Mouse (Mus musculus) CD4-positive helper T cell, adult 2 months (primary cell): Measurements from ENCODE around the gene Midn.

ENCODE experiments used
- DNase-seq: peaks from one replicate; pipeline ENCODE4 v3.0.0-alpha.2; 2012; ENCODE audit warnings: low read depth, missing footprints, low spot score

Midn gene

DNA sequence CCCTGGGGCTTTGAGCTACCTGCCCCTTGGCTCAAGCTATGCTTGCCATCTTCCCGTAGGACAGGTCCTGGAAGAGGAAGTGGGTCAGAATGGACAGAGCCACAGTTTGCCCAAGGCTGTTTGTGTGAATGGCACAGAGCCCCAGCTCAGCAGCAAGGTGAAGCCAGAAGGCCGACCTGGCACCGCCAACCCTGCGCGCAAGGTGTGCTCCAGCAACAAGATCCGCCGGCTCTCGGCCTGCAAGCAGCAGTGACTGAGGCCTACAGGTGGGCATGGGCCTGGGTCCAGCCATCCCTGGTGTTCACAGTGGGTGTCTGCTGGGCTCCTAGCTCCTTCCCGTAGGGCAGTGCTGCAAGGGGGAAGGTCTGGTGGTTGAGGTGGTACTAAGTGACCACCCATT is 18.2 kb upstream of the Midn start:
- DNase-seq, result no peak

DNA sequence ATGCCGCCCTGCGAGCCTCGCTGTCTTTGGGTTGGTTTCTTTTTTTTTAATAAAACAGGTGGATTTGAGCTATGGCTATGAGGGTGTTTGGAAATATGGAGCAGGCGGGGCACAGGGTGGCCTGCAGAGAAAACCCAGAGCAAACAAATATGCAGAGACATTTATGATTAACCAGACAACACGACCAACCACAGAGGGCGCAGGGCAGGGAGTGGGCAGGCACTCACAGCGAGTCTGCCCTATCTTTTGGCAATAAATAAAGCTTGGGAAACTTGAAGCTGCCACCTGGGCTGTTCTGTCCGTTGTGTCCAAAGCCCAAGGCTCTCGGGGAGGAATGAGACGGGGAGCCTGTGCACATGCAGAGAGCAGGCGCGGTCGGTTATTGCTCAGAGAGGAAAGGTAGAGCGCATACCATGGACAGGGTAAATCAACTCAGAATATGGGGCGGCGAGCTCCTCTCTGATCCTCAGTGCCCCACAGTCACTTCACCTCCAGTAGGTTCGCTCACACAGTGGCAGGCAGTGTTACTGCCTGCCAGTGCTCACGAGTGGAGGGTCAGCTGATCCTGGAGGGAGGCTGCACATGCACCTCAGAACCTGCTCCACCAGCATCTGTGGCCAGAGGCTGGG is 17.6 kb upstream of the Midn start:
- DNase-seq, result no peak

DNA sequence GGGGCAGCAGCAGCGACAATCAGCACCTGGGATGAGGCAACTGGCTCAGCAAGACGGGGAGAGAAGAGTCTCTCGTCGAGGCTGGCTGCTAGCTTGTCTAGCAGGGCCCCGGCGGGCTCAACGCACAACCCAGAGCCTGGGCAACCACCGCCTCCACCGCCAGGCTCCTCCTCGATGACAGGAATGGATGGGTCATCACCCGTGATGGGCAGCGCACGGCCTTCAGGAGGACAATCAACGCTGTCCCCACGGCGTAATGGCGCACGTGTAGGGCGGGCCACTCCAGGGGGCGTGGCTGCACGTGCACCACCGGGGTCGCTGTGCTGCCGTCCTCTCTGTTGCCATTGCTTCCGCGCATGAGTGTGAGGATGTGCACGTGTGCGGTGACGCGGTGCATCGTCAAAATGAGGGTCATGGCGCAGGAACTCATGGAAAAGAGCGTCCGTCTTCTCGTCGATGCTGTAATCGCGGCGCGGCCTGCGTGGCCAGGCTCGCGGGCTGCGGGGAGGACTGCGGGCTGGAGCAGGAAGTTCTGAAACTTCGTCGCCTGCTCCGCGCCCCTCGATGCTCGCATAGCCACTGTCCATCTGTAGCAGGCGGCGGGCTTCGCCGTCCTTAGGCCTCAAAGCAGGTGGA is 16.6 kb upstream of the Midn start:
- DNase-seq, result no peak

DNA sequence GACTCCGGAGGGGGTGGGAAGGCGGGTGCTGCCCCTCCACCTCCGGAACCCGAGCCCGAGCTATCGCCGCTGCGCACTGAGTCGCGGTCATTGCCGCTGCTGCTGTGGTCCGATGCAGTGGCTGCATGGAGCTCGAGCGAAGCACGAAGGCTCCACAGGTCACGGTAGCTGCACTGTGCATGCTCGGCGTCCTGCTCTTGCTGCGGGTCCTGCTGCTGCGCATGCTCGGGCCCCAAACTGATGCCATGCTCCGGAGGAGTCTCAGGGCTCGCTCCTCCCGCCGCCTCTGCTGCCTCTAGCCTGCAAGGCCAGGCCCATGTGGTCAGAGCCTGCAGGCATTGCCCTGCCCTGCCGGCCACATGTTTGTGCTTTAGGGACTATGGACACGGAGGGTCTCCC is 16.1 kb upstream of the Midn start:
- no peak for DNase-seq

DNA sequence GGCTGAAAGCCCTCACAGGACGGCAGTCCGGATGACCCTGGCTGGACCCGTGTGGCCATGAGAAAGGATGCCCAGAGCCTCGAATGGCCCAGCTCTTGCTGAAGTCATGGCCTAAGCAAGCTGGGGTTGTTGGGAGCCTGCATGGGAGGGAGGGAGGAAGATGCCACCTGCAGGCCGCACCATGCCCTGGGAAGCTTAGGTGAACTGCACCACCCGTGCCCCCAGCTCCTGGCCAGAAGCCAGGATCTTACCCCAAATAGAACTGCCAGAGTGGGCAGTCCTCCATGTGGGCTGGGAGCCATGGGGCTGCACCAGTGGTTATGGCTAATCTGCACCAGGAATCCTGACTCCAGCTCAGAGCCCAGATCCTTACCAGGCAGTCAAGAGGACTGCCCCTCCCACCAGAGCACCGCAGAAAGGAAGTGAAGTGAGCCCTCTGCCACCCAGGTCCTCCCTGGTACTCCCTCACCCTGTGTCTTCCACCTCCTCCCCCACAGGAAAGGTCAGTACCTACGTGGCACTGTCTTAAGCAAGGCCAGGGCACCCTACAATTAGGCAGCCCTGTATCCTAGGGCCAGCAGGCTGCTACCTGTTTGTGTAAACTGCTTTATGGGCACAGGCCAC is 14.7 kb upstream of the Midn start:
- DNase-seq, result no peak

DNA sequence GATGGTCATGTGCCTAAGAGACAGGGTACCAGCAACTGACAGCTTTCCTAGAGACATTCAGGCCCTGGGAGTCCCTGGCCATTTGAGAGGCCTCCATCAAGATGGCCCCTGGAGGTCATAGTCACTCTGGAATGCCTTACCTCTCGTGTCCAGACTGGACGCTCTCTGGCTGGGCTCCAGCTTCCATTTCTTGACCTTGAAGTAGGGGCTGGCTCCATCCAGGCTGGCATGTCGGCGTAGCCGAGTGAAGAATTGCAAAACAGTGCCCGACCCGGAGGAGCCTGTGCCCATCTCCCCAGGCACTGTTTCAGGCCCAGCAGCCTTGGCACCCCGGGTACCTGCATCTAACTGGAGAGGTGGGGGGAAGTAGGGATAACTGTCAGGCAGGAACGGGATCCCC is 13.7 kb upstream of the Midn start:
- no peak for DNase-seq

DNA sequence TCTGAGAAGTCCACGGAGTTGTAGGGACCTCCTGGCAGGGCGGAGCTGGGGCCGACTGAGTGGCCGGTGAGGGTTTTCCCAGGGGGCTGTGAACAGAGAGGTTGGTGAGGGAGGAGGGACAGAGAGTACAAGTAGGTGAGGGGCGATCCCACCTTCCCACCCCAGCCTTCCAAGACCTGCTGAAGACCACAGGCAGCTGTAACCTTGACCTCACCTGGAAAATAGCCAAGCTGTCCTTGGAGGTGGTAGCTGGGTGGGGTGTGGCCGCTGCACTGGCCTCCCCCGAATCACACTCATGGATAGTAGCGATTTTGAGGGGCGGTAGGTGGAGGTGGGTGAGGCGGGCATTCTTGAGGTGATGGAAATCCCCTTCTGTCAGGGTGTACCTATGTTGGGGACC is 12.9 kb upstream of the Midn start:
- DNase-seq, result no peak

DNA sequence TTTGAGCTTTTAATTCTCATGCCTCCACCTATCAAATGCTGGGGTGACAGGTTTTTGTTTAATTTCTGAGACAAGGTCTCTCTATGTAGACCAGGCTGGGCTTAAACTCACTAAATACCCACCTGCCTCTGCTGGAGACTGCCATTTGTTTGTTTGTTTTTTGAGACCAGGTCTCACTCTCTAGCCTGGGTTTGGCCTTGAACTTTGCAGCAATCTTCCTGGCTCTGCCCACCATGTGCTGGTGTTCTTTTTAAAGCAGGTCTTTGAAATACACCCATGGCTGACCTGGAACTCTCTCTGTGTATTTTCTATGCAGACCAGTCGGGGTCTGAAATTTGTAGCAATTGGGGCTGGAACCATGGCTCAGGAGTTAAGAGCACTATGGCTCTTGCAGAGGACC is 12.4 kb upstream of the Midn start:
- DNase-seq, result no peak

DNA sequence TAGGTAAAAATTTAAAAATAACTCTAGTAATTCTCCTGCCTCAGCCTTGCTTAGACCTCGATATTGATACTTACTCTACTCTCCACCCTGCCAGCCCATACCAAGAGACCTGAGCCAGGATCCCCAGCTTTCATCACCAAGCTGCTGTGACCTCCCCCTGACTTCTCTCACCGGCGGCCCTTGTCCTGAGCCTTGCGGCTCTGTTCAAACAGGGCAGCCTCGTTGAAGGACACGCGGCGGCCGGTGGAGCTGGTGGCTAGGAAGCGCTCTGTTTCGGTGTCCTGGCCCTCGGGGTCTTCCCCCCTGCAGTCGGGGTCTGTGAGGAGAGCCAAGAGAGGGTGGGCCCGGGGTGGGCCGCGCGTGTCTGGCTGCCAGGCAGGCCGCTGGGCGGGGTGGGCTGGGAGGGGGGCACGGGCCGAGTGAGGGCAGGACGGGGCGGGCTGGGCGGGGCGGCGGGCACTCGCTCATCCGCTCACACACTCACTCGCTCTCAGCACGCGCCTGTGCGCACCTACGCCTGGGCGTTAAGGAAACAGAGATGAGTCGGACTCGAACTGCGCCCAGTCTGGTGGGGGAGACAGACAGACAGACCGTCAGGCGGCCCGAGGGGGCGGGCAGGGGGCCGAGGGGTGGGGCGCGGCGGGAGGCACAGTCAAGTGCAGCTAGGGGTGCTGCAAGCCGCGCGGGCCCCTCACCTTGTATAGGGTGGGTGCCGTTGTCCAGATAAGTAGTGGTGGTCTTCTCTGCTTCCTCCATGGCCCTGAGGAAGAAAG is 11.7 kb upstream of the Midn start:
- DNase-seq, result no peak

DNA sequence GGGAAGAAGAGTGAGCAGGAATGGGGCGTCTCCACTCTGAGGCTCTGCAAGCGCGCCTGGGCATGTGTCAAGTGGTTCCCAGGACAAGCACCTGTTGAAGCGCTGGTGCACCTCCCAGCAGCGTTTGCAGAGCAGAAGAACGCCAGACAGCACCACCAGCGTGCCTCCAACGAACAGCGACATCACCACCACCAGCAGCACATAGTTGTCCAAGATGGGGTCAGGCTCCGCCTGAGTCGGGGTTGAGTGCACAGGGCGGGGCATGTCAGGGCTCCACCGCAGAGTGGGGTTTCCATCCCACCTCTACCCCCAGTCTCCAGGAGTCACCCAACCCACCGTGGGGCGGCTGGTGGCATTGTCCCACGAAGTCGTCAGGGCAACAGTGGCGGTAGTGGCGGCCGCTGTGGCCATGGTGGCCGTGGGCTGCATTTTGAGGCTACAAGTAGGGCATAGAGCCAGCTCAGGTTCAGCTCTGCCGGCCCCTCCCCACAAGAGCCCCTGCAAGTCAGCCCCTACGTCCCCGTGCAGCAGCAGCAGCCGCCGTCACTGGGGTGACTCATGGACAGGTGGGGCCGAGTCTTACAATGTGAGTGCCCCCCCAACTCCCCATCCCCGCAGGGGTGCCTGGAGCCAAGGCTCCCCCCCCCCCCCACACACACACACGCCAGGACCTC is 11.0 kb upstream of the Midn start:
- peak; percentile 74 for DNase-seq

DNA sequence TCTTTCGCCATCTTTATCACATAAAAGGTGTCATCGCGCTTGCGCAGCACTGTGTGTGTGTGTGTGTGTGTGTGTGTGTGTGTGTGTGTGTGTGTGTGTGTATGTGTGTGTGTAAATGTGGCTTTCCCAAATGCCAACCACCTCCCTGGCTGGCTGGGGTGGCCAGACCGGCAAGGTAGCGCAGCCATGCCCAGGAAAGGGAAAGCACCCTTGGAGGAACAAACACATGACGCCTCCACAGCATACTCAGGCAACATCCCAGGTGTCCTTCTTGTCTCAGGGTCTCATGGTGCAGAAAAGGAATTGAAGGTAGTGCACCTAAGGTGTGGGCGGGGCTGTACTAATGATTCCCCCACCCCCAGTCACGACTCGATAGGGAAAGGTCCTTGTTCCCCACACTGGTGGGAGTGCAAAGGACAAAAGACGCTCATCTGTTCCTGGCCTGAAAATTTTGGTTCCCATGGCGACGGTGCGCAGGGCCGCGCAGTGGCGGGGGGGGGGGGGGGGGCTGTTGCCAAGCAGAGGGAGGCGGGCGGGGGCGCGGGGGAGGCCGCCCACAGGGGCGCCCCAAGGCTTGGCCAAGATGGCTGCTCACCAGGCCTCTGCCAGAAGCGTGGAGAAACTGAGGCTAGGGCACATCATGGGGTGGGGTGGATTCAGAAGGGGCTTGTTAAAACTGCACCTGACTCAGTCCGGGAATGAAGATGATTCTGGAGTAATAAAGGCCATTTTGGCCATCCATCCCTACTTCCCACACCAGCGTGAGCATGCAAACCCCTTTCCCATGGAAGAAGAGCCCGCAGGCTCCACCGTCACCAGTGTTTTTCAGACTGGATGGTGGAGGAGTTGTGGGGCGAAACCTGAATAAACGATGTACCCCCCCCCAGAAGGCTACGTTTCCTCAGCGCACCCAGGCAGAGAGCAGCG is 10.2 kb upstream of the Midn start:
- peak; percentile 77 for DNase-seq

DNA sequence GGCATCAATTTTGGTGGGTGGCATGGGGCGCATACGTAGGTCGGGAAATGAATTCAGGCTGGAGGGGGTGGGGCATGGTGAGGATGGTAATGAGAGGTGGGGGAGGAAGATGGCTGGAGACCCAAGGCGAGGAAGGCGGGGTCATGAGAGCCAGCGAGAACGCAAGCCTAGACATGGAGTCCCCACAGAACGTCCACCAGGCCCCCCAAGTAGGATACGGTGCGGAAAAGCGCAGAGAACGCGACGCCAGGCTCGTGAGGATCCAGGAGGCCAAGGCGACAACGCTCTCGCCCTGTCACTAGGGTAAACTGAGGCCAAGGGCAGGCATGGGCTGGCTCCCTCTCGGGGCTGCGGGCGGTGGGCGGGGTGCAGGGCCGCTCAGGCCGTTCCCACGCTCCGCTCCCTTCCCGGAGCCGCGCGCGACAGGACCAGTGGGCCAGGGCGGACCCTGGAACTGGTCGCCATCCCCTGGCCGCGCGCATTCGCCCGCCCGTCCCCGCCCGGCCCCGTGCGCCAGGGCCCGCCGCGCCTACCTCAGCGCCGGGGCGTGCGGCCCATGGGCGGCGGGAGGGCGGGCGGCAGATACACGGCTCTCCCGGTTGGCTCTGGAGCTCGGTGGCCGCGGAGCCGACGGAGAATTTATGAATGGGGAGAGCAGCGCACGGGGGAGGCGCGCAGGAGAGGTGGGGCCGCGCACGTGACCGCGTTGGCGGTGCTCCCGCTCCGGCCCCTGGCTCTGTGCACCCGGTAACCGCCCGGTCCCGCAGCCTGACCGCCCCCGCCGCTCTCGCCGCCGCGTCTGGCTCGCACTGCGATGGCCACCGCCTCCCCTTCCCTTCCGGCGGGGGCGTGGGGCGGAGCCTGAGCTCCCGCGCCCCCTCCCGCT is 9.3 kb upstream of the Midn start, which contains the start of gene Atp5d:
TSS of gene Atp5d (plus strand) at position 80 of the 886 bp plus-strand sequence.
- DNase-seq, result peak; percentile 89

DNA sequence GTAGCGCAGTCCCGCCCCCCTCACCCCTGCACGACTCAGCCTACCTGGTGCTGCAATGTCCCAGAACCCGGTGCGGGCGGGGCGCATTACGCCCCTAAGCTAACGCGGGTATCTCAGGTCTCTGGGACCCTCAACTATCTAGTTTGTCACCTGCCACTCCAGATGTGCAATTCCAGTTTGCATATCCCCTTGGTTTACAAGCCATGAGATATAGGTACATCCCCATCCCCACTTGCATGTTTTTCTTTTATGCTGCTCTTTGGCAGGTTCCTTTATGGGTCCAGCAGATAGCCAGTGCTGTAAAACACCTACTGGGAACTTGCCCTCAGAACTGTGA is 8.7 kb upstream of the Midn start:
- no peak for DNase-seq

DNA sequence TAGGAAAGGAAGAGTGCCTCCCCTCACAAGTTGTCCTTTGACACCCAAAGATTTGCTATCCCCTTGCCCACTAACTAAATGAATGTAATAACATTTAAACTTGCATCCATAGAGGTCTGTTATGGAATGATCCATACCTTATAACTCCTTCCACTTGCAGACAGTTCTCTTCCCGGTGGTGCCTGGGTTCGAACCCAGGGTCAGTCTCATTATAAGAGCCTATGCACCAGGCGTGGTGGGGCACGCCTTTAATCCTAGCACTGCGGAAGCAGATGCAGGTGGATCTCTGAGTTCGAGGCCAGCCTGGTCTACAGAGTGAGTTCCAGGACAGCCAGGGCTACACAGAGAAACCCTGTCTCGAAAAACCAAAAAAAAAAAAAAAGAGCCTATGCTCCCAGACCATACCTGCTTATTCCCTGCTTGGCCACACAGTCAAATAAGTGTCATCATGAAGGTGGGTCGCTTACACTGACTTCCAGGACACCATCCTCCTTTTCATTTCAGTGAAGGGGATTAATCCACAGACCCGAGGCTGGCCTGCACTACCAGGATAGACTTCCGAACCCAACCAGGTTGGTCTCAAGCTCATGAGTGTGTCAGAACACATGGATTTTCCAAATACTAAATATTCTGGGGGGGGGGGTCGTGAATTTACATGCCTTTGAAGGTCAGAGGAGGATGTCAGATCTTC is 8.0 kb upstream of the Midn start:
- no peak for DNase-seq

DNA sequence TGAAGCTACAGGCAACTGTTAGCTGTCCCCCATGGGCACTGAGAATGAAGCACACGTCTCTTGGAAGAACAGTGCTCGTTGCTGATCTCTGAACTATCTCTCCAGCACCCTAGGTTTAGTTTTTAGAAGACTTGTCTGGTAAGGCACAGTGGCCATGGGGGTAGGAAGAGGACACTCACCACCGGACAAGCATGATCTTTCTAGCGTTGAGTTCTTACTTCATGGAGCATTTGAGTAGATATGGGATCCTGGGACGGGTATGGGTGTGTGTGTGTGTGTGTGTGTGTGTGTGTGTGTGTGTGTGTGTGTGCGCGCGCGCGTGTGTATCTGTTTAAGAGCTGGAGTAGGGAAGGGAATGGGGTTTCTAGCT is 7.4 kb upstream of the Midn start, which contains the start of gene Cbarp:
TSS of gene Cbarp (minus strand) at position 170 of the 370 bp plus-strand sequence.
- no peak for DNase-seq

DNA sequence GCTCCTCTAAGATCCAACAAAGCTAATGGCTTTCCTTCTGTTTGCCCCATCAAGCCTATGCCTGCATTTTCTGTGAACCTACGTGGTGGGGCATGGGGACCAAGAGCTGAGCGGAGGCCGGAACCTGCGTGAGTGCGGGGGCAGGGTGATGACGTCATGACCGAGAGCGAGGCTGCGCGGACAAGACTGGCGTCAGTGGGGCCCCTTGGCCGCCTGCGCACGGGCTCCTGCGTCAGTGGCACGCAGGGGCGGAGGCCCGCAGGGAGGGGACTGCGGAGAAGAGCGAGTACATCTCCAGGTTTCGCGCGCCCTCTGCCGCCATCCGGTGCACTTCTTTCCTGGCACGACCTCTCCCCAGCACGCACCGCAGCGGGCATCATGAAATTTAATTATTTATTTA is 6.8 kb upstream of the Midn start:
- DNase-seq, result peak; percentile 100

DNA sequence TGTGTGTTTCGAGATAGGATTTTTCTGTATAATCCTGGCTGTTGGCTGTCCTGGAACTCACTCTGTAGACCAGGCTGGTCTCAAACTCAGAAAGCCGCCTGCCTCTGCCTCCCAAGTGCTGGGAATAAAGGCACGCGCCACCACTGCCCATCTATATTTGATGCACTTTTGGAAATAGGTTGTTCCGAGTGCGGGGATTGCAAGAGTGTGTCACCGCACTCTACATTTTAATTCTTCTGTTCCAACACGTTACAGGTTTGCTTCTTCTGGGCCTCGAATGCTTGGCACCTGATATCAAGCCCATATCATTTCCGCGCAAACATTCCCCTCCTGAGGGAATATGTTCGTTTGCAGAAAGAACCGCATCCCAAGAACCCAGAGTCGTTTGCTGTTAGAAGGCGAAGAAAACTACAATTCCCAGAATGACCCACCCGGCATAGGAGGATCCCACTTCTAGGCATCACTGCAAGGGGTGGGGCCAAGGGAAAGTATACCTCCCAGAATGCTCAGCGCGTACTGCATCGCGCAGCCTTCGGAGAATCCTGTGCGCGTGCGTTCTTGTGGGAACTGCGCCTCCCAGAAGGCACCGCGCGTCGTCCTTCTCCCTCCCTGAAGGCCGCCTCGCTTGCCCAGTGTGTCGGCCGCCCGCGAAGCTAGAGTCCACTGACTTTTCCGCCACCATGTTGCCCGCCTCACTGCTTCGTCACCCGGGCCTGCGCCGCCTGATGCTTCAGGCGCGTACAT is 6.1 kb upstream of the Midn start:
- DNase-seq, result peak; percentile 97

DNA sequence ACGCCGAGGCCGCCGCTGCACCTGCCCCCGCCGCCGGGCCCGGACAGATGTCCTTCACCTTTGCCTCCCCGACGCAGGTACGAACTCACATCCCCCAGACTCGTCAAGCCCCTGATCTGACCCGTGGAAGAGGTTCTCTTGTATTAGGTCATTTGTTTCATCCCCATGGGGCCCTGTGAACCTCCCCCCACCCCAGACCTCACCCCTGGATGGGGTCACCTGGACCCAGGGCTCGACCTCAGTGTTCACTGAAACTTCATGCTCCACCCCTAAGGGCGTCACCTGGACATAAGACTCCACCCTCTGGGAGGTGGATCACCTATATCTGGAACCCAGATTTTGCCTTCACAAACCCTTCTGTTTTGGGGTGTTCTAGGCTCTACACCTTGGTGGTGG is 5.5 kb upstream of the Midn start:
- DNase-seq, result no peak

DNA sequence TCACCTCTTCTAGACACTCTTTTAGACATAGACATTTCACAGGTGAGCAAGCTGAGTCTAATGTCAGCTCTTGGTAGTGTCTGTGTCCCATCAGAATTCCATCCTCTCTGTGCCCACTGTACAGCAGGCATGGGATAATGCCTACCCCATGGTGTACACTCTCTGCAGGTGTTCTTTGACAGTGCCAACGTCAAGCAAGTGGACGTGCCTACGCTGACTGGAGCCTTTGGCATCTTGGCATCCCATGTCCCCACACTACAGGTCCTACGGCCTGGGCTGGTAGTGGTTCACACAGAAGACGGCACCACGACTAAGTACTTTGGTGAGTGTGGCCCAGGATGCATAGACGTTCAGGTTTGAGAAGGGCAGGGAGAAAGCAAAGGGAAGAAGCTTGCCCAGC is 4.4 kb upstream of the Midn start:
- no peak for DNase-seq
